Mouse (Mus musculus) heart, embryonic 11.5 days (tissue): Measurements from ENCODE around the gene Fcer1a. TPM values are rescaled to one million over a fixed set of nuclear protein-coding genes. Genes with fewer than 3 reads are reported as not detected.
"Not testable (repeated sequence)": the region's sequence is repeated elsewhere in the genome, so short reads cannot be mapped to it uniquely, and the experiment has no call there.

Experiments used
- ATAC-seq: fragments of 200-750 bp; cut with Nextera tagmentation; replicated peaks from 2 replicates; pipeline ENCODE4 v1.8.0; 2017; ENCODE audit warnings: moderate library complexity; ENCODE audit not compliant: insufficient number of reproducible peaks, low FRiP score, low TSS enrichment
- H3K27ac ChIP-seq: fragments of 300-500 bp; sonication (generic); 2 replicates; pipeline ENCODE4 v1.5.1; 2014; ENCODE audit warnings: mild to moderate bottlenecking, low read depth, low read length
- H3K27me3 ChIP-seq: fragments of 300-500 bp; sonication (generic); 2 replicates; pipeline ENCODE4 v1.6.1; 2014; ENCODE audit warnings: mild to moderate bottlenecking, low read length, mixed read lengths; ENCODE audit not compliant: control insufficient read depth, insufficient read depth
- H3K36me3 ChIP-seq: fragments of 300-500 bp; sonication (generic); 2 replicates; pipeline ENCODE4 v1.6.1; 2014; ENCODE audit warnings: mild to moderate bottlenecking, low read length, moderate library complexity, mixed read lengths; ENCODE audit not compliant: control insufficient read depth, insufficient read depth
- H3K4me1 ChIP-seq: fragments of 300-500 bp; sonication (generic); 2 replicates; pipeline ENCODE4 v1.6.1; 2014; ENCODE audit warnings: low read length; ENCODE audit not compliant: control insufficient read depth, insufficient read depth
- H3K4me2 ChIP-seq: fragments of 300-500 bp; sonication (generic); 2 replicates; pipeline ENCODE4 v1.6.1; 2014; ENCODE audit warnings: mild to moderate bottlenecking, moderate library complexity
- H3K4me3 ChIP-seq: fragments of 300-500 bp; sonication (generic); 2 replicates; pipeline ENCODE4 v1.5.1; 2014; ENCODE audit warnings: low read depth, low read length
- H3K9ac ChIP-seq: fragments of 300-500 bp; sonication (generic); 2 replicates; pipeline ENCODE4 v1.6.1; 2014; ENCODE audit warnings: mild to moderate bottlenecking, low read depth, low read length, moderate library complexity
- H3K9me3 ChIP-seq: fragments of 300-500 bp; sonication (generic); replicated peaks from 2 replicates; pipeline ENCODE4 v1.6.1; 2016; ENCODE audit warnings: low read length; ENCODE audit not compliant: control insufficient read depth
- WGBS: fragments of 180-500 bp; shearing (Covaris S2); extraction: QIAGEN DNeasy Blood & Tissue Kit; methylation state at CpG from one replicate; pipeline ENCODE4 v1.1.7; 2014; ENCODE audit not compliant: insufficient replicate concordance; 5-methylcytosine and 5-hydroxymethylcytosine counted together
- polyA plus RNA-seq: library from polyadenylated mRNA; unstranded; fragments of >200 nt; fragmentation: Nextera tagmentation; extraction: Ambion mirVana; gene quantifications from 2 replicates; pipeline ENCODE4 v1.2.1, GENCODE M21; 2014

The Fcer1a gene
- polyA plus RNA-seq = not detected in 2 replicates

GRCm38 (mm10) chr1:173227081-173227480 is at the start of gene Fcer1a:
TSS of gene Fcer1a (minus strand) at chr1:173227214.
- Histone ChIP-seq H3K4me1 (no peaks in the 10 kb centered on the region), H3K4me2 (no peak within 1 kb of the TSS), H3K36me3 (no peaks in the 10 kb centered on the region), H3K9me3 (no peaks in the 10 kb centered on the region), H3K27me3 (no peaks in the 10 kb centered on the region), H3K4me3 (no peak within 1 kb of the TSS), H3K27ac (no peak within 1 kb of the TSS), H3K9ac (no peak within 1 kb of the TSS)
- ATAC-seq = no peak
- 82% methylated on average over 2 of the region's 2 CpGs for WGBS

GRCm38 (mm10) chr1:173265701-173266100 is 38.7 kb upstream of the Fcer1a start, which contains the start of gene Olfr418:
TSS of gene Olfr418 (plus strand) at chr1:173266001.
- Histone ChIP-seq H3K4me2 (no peak within 1 kb of the TSS), H3K27ac (no peak within 1 kb of the TSS), H3K4me3 (no peak within 1 kb of the TSS), H3K27me3 (no peaks in the 10 kb centered on the region), H3K36me3 (no peaks in the 10 kb centered on the region), H3K9ac (no peak within 1 kb of the TSS), H3K4me1 (no peaks in the 10 kb centered on the region), H3K9me3 (no peaks in the 10 kb centered on the region)
- no peak for ATAC-seq

- Histone ChIP-seq H3K4me1 (no peaks in the 10 kb centered on the region), H3K9ac (no peak overlapping the region), H3K4me2 (no peak overlapping the region), H3K36me3 (no peaks in the 10 kb centered on the region), H3K4me3 (no peak overlapping the region), H3K27me3 (no peaks in the 10 kb centered on the region), H3K9me3 (no peaks in the 10 kb centered on the region), H3K27ac (no peak overlapping the region)
- 81% methylated on average over 3 of the region's 3 CpGs for WGBS
- ATAC-seq = no peak
Observed at GRCm38 (mm10) chr1:173249888-173250287, 22.9 kb upstream of the Fcer1a start.

- ATAC-seq, H3K27ac ChIP-seq, H3K9ac ChIP-seq, H3K36me3 ChIP-seq, H3K4me1 ChIP-seq, H3K9me3 ChIP-seq, H3K27me3 ChIP-seq, H3K4me2 ChIP-seq, H3K4me3 ChIP-seq: not testable (repeated sequence)
- WGBS = 78% methylated on average over 1 of the region's 1 CpGs
Observed at GRCm38 (mm10) chr1:173237004-173237403, 10.0 kb upstream of the Fcer1a start.

DNA sequence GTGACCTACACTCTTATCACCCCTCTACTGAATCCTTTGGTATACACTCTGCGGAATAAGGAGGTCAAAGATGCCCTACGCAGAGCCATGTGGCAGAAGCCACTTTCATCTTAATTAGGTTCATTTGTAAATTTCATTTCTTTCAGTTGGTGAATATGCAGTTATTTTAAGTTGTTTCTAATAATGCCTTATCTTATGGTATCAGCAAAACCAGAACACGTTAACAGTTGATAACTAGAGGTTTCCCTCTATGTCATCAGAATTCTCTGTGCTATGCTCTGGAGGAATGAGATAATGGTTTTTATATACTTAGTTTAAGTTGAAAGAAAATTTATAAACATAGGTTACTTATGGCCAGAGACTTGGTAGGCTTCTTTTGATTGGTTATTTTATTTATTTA is 10.5 kb downstream of the Fcer1a start:
- 91% methylated on average over 3 of the region's 3 CpGs for WGBS
- Histone ChIP-seq H3K9me3 (no peaks in the 10 kb centered on the region), H3K4me3 (no peak overlapping the region), H3K27ac (no peak overlapping the region), H3K4me1 (no peaks in the 10 kb centered on the region), H3K36me3 (no peaks in the 10 kb centered on the region), H3K9ac (no peak overlapping the region), H3K27me3 (no peaks in the 10 kb centered on the region), H3K4me2 (no peak overlapping the region)
- no peak for ATAC-seq

GRCm38 (mm10) chr1:173212092-173212491 is 14.9 kb downstream of the Fcer1a start, which contains the start of gene Olfr1404:
TSS of gene Olfr1404 (plus strand) at chr1:173212392.
- no peak for ATAC-seq
- H3K36me3 ChIP-seq = no peaks in the 10 kb centered on the region
- no peak within 1 kb of the TSS for H3K4me2 ChIP-seq
- WGBS = 78% methylated on average over 5 of the region's 5 CpGs
- no peaks in the 10 kb centered on the region for H3K27me3 ChIP-seq
- H3K4me3 ChIP-seq = no peak within 1 kb of the TSS
- no peak within 1 kb of the TSS for H3K9ac ChIP-seq
- no peaks in the 10 kb centered on the region for H3K4me1 ChIP-seq
- no peak within 1 kb of the TSS for H3K27ac ChIP-seq
- H3K9me3 ChIP-seq = no peaks in the 10 kb centered on the region

DNA sequence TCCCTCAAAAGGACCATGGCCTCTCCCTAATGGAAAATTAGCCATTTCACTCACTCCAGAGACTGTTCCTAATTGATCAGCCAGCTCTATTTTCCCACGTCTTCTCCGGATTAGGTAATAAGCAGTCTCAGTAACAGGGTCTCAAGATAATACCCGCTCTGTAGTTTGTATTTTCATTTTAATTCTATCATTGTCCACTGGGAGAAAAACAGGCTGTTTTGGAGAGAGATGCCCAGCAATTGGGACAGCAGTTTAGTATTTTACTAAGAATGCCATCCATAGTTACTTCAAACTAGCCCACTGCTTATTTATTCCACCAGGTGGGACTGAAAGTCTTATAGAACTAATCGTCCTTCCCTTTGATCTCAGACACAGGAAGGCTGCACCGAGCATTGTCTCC is 29.5 kb downstream of the Fcer1a start, which contains the start of gene Olfr218:
Gene Olfr218, plus strand, starts transcription at position 301 of the 400 bp plus-strand sequence.
- WGBS = 76% methylated on average over 5 of the region's 5 CpGs

DNA sequence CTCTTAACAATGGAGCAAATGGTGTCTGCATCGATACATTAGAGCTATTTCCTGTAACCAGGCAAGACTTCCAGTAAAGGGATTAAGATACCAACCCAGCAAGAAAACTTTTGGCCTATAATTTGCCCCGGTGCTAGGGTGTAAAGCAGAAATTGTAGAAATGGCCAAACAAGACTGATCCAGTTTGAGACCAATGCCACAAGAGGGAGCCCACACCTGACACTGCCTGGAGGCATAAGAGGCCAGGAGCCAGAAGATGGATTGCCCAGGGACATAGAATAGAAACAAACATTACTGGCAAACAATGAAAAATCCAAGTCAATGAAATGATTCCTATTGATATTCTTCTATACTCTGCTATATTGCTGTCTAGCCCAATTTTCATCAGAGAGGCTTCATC is 30.7 kb downstream of the Fcer1a start:
- Histone ChIP-seq H3K9ac (no peak overlapping the region), H3K4me1 (no peaks in the 10 kb centered on the region), H3K27ac (no peak overlapping the region), H3K27me3 (no peaks in the 10 kb centered on the region), H3K4me3 (no peak overlapping the region), H3K36me3 (no peaks in the 10 kb centered on the region), H3K9me3 (no peaks in the 10 kb centered on the region), H3K4me2 (no peak overlapping the region)
- WGBS = 67% methylated on average over 2 of the region's 2 CpGs
- no peak for ATAC-seq

More for the DNA sequence above, 29.5 kb downstream of the Fcer1a start, which contains the start of gene Olfr218:
- ATAC-seq = no peak
- Histone ChIP-seq H3K9ac (no peak within 1 kb of the TSS), H3K9me3 (no peaks in the 10 kb centered on the region), H3K27ac (no peak within 1 kb of the TSS), H3K4me1 (no peaks in the 10 kb centered on the region), H3K4me3 (no peak within 1 kb of the TSS), H3K36me3 (no peaks in the 10 kb centered on the region), H3K4me2 (no peak within 1 kb of the TSS), H3K27me3 (no peaks in the 10 kb centered on the region)

- H3K27me3 ChIP-seq = no peaks in the 10 kb centered on the region
- no peaks in the 10 kb centered on the region for H3K36me3 ChIP-seq
- no peak overlapping the region for H3K27ac ChIP-seq
- no peak for ATAC-seq
- WGBS = 51% methylated on average over 3 of the region's 3 CpGs
- no peak overlapping the region for H3K4me3 ChIP-seq
- no peak overlapping the region for H3K9ac ChIP-seq
- no peaks in the 10 kb centered on the region for H3K9me3 ChIP-seq
- H3K4me2 ChIP-seq = no peak overlapping the region
- no peaks in the 10 kb centered on the region for H3K4me1 ChIP-seq
Observed at GRCm38 (mm10) chr1:173192059-173192458, 35.0 kb downstream of the Fcer1a start.
